Mouse (Mus musculus) bone marrow, adult 2 months (tissue): ENCODE data around the gene Snapin. TPM values are rescaled to one million over a fixed set of nuclear protein-coding genes. Genes with fewer than 3 reads are reported as not detected.

Experiments
- H3K27ac ChIP-seq: fragments of 200-500 bp; 2 replicates; pipeline ENCODE4 v1.5.1; 2012; ENCODE audit warnings: low read depth, mild to moderate bottlenecking, control low read depth, inconsistent platforms, low read length; ENCODE audit not compliant: control insufficient read depth, poor library complexity, insufficient read depth
- H3K4me1 ChIP-seq: fragments of 200-500 bp; 2 replicates; pipeline ENCODE4 v1.6.1; 2011; ENCODE audit warnings: low read length; ENCODE audit not compliant: control insufficient read depth, insufficient read depth
- H3K4me3 ChIP-seq: fragments of 200-500 bp; replicated peaks from 2 replicates; pipeline ENCODE3; 2011; ENCODE audit warnings: mild to moderate bottlenecking, low read depth, low read length, control low read depth; ENCODE audit not compliant: control insufficient read depth
- CTCF ChIP-seq: fragments of 200-500 bp; IDR thresholded peaks from 2 replicates; pipeline ENCODE4 v1.5.1; 2011; ENCODE audit warnings: low read length, control low read depth; ENCODE audit not compliant: control insufficient read depth, insufficient read depth
- POLR2A ChIP-seq: fragments of 200-500 bp; IDR thresholded peaks from 2 replicates; pipeline ENCODE4 v1.6.1; 2011; ENCODE audit warnings: low read depth, mild to moderate bottlenecking, control low read depth, low read length, borderline replicate concordance; ENCODE audit not compliant: control insufficient read depth
- WGBS: fragments of 180-500 bp; shearing (Covaris S2); methylation state at CpG from one replicate; pipeline ENCODE4 v1.1.7; 2018; 5-methylcytosine and 5-hydroxymethylcytosine counted together
- polyA plus RNA-seq: library from polyadenylated mRNA; stranded (reverse); fragments of >200 nt; gene quantifications from 2 replicates; pipeline ENCODE4 v1.2.4, GENCODE M21; 2011; ENCODE audit warnings: low replicate concordance; ENCODE audit not compliant: missing spikeins, insufficient read depth, insufficient read length

Snapin gene
- polyA plus RNA-seq, 1 experiment = 22.4 TPM

- Histone ChIP-seq H3K4me1 (peaks cover 1% of the 10 kb centered on the region; the same call in 1 of the 2 replicates), H3K4me3 (no peak overlapping the region), H3K27ac (no peak overlapping the region; the same call in 1 of the 2 replicates)
- TF ChIP-seq POLR2A = no peak
- TF ChIP-seq CTCF = no peak
- 13% methylated on average over 2 of the region's 2 CpGs for WGBS
These were observed 18.9 kb upstream of the Snapin start for GRCm38 (mm10) chr3:90509747-90510123.

GRCm38 (mm10) chr3:90508950-90509746 lies 18.3 kb upstream of the Snapin start, which contains the start of gene Chtop:
Chtop (minus strand) TSS chr3:90509498.
- WGBS = under 1% methylated on average over 64 of the region's 66 CpGs
- H3K4me1 ChIP-seq = peaks cover 1% of the 10 kb centered on the region; the same call in 1 of the 2 replicates
- H3K27ac ChIP-seq = peak within 1 kb of the TSS; percentile 91
- peak within 1 kb of the TSS; percentile 90 for H3K4me3 ChIP-seq
- TF ChIP-seq CTCF = no peak
- peak; percentile 64; the same call in 1 of the 2 replicates for TF ChIP-seq POLR2A

GRCm38 (mm10) chr3:90508287-90508949 lies 17.6 kb upstream of the Snapin start:
- under 1% methylated on average over 20 of the region's 20 CpGs for WGBS
- no peaks in the 10 kb centered on the region; the same call in 1 of the 2 replicates for H3K4me1 ChIP-seq
- H3K27ac ChIP-seq = peak overlapping the region; percentile 91

GRCm38 (mm10) chr3:90506362-90506761 lies 15.5 kb upstream of the Snapin start:
- Histone ChIP-seq H3K4me3 (no peak overlapping the region), H3K27ac (no peak overlapping the region), H3K4me1 (no peaks in the 10 kb centered on the region; the same call in 1 of the 2 replicates)
- 94% methylated on average over 3 of the region's 3 CpGs for WGBS
- TF ChIP-seq CTCF = no peak
- TF ChIP-seq POLR2A = no peak

More at GRCm38 (mm10) chr3:90508287-90508949, 17.6 kb upstream of the Snapin start:
- TF ChIP-seq CTCF (no peak), POLR2A (no peak)
- peak overlapping the region; percentile 90 for H3K4me3 ChIP-seq

- Histone ChIP-seq H3K27ac (no peak overlapping the region), H3K4me1 (no peaks in the 10 kb centered on the region; the same call in 1 of the 2 replicates), H3K4me3 (no peak overlapping the region)
- 90% methylated on average over 5 of the region's 5 CpGs for WGBS
- TF ChIP-seq CTCF (no peak), POLR2A (no peak)
These were observed 14.4 kb upstream of the Snapin start for GRCm38 (mm10) chr3:90505216-90505615.

- TF ChIP-seq CTCF = no peak
- Histone ChIP-seq H3K27ac (no peak overlapping the region), H3K4me1 (no peaks in the 10 kb centered on the region; the same call in 1 of the 2 replicates), H3K4me3 (no peak overlapping the region)
- WGBS = 85% methylated on average over 4 of the region's 4 CpGs
These were observed 12.6 kb upstream of the Snapin start for GRCm38 (mm10) chr3:90503444-90503843.

GRCm38 (mm10) chr3:90497597-90497996 lies 6.8 kb upstream of the Snapin start:
- no peak for TF ChIP-seq CTCF
- Histone ChIP-seq H3K4me3 (no peak overlapping the region), H3K27ac (no peak overlapping the region), H3K4me1 (no peaks in the 10 kb centered on the region)

GRCm38 (mm10) chr3:90495850-90496525 lies 5.2 kb upstream of the Snapin start:
- Histone ChIP-seq H3K4me1 (no peaks in the 10 kb centered on the region), H3K27ac (no peak overlapping the region), H3K4me3 (no peak overlapping the region)
- WGBS = 90% methylated on average over 7 of the region's 7 CpGs
- no peak for TF ChIP-seq POLR2A
- no peak for TF ChIP-seq CTCF
